Mouse (Mus musculus) lung, adult 2 months (tissue): ENCODE measurements at regions not wholly inside any gene's neighbourhood (a gene's known extent, or its start where the extent isn't known, plus 50 kb on each side); places are given as distances from the start of the nearest gene placed in this dataset.

Experiments
- CTCF ChIP-seq: fragments of 200-500 bp; IDR thresholded peaks from 2 replicates; pipeline ENCODE4 v1.5.1; 2011; ENCODE audit warnings: mild to moderate bottlenecking, low read length, control low read depth; ENCODE audit not compliant: insufficient read depth
- POLR2A ChIP-seq: fragments of 200-500 bp; IDR thresholded peaks from 2 replicates; pipeline ENCODE4 v1.6.1; 2011; ENCODE audit warnings: low read depth, mild to moderate bottlenecking, control low read depth, low read length, borderline replicate concordance; ENCODE audit errors: extremely low read depth

- TF ChIP-seq CTCF (no peak), POLR2A (0 out of 2 replicates have a peak, but pooled peaks have one; percentile 7)
Observed at GRCm38 (mm10) chr15:36695199-36696129, 312.1 kb downstream of the Zfp706 start.
